13 mouse cellular contexts compared by ENCODE assay signal in the genomic region with DNA sequence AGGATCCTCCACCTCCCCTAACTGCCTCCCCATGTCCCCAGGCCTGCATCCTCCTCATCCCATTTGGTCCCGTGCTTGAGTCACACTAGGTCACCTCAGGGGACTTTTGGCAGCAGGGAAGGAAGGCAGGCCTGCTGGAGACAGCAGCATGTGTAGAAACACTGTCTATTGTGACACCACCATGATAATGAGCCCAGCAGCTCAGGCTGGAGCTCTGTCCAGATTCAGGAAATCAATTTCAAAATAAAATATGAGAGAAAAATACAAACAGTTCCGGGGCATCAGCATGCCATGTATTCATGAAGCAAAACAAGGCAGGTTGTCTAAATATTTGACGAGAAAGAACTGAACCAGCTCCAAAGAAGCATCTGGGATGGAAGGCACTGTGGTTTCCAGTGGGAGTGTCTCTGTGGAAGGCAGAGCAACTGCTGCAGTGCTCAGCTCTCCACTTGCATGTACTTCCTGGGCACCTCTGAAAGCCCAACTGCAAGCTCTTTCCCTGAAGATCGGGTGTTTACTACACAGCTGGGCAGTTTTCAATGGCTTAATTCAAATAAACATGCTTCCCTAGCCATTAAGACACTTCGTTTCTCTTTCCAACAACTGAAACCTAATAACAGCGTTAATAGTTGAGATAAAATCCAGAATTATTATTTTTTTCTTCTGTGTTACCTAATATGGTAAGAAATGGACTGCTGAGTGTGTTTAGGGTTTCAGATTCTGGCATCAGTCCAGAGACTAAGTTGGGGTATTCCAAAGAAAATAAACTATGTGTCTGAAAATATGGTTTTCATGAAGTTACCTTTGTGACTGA.
DNase-seq lines count a peak whose midpoint lies in the region; ATAC-seq lines count a peak whose summit lies in the region.
"Had no signal": no experiment of that assay in that cellular context is flagged by ENCODE, and none has a peak within 500 bp of the region (broad histone marks: within the 10 kb centered on the region; RNA-seq: fewer than 3 reads in every experiment).

No protein-coding gene starts in this region.

- H3K4me3 ChIP-seq in heart, embryonic 11.5 days (ENCODE audit: low read depth, low read length) = no peak overlapping the region
- H3K4me3 ChIP-seq in limb, embryonic 13.5 days = no peak overlapping the region
- no peak overlapping the region for H3K4me3 ChIP-seq in limb, embryonic 10.5 days
- no peak overlapping the region for H3K4me3 ChIP-seq in embryonic facial prominence, embryonic 12.5 days

- H3K36me3 ChIP-seq in heart, embryonic 11.5 days (ENCODE audit: control insufficient read depth, insufficient read depth, low read length) = no peaks in the 10 kb centered on the region
- H3K36me3 ChIP-seq in limb, embryonic 13.5 days = peaks cover 7% of the 10 kb centered on the region; the same call in 1 of the 2 replicates
- H3K36me3 ChIP-seq in limb, embryonic 10.5 days = peaks cover 10% of the 10 kb centered on the region; the same call in 1 of the 2 replicates
- H3K36me3 ChIP-seq in embryonic facial prominence, embryonic 12.5 days = no peaks in the 10 kb centered on the region

- no peaks in the 10 kb centered on the region for H3K9me3 ChIP-seq in heart, embryonic 11.5 days (replicated peaks; ENCODE audit: control insufficient read depth, low read length)
- no peaks in the 10 kb centered on the region for H3K9me3 ChIP-seq in limb, embryonic 13.5 days
- H3K9me3 ChIP-seq in limb, embryonic 10.5 days (replicated peaks) = no peaks in the 10 kb centered on the region
- H3K9me3 ChIP-seq in embryonic facial prominence, embryonic 12.5 days = no peaks in the 10 kb centered on the region

- no peak for DNase-seq in heart, adult 9 months (ENCODE audit: low spot score in 2 of 2)
- no peak for DNase-seq in limb, embryonic 10.5 days (ENCODE audit: low spot score)
- DNase-seq in lung, postnatal 36 days = peak; percentile 22
- DNase-seq in spleen, postnatal 36 days (ENCODE audit: low spot score in 2 of 2) = no peak
- DNase-seq: adrenal gland, postnatal 10 days; gastrocnemius, postnatal 36 days; kidney, postnatal 14 days; liver; retina, postnatal 1 day; thymus, postnatal 14 days had no signal

- H3K4me2 ChIP-seq in heart, embryonic 11.5 days = no peak overlapping the region
- H3K4me2 ChIP-seq in limb, embryonic 13.5 days (replicated peaks) = no peak overlapping the region
- H3K4me2 ChIP-seq in embryonic facial prominence, embryonic 12.5 days (replicated peaks) = no peak overlapping the region

- no peaks in the 10 kb centered on the region for H3K27me3 ChIP-seq in heart, embryonic 11.5 days (ENCODE audit: control insufficient read depth, insufficient read depth, low read length)
- H3K27me3 ChIP-seq in limb, embryonic 13.5 days = 0 out of 2 replicates have a peak, but pooled peaks cover 3% of the 10 kb centered on the region
- no peaks in the 10 kb centered on the region for H3K27me3 ChIP-seq in limb, embryonic 10.5 days (ENCODE audit: low read depth, poor library complexity, severe bottlenecking)
- H3K27me3 ChIP-seq in embryonic facial prominence, embryonic 12.5 days = no peaks in the 10 kb centered on the region

- ATAC-seq in heart, embryonic 11.5 days (replicated peaks; ENCODE audit: insufficient number of reproducible peaks, low FRiP score, low TSS enrichment) = 0 out of 2 replicates have a peak, but pooled peaks have one; percentile 11
- ATAC-seq in limb, embryonic 13.5 days (ENCODE audit: low FRiP score, low read depth) = peak; percentile 40; the same call in 1 of the 2 replicates
- ATAC-seq in embryonic facial prominence, embryonic 12.5 days (ENCODE audit: insufficient number of reproducible peaks, insufficient read depth, low FRiP score, low TSS enrichment) = no peak

- peaks cover 19% of the 10 kb centered on the region for H3K4me1 ChIP-seq in heart, embryonic 11.5 days (ENCODE audit: control insufficient read depth, insufficient read depth, low read length)
- H3K4me1 ChIP-seq in limb, embryonic 13.5 days = peaks cover 27% of the 10 kb centered on the region
- peaks cover 5% of the 10 kb centered on the region; the same call in 1 of the 2 replicates for H3K4me1 ChIP-seq in limb, embryonic 10.5 days
- H3K4me1 ChIP-seq in embryonic facial prominence, embryonic 12.5 days = peaks cover 23% of the 10 kb centered on the region

- H3K9ac ChIP-seq in heart, embryonic 11.5 days (ENCODE audit: low read depth, low read length) = no peak overlapping the region
- H3K9ac ChIP-seq in limb, embryonic 13.5 days = no peak overlapping the region
- H3K9ac ChIP-seq in embryonic facial prominence, embryonic 12.5 days = no peak overlapping the region

- peak overlapping the region; percentile 62; the same call in 1 of the 2 replicates for H3K27ac ChIP-seq in heart, embryonic 11.5 days (ENCODE audit: low read depth, low read length)
- peak overlapping the region; percentile 33; the same call in 1 of the 2 replicates for H3K27ac ChIP-seq in limb, embryonic 13.5 days
- no peak overlapping the region for H3K27ac ChIP-seq in limb, embryonic 10.5 days
- peak overlapping the region; percentile 75 for H3K27ac ChIP-seq in embryonic facial prominence, embryonic 12.5 days

- WGBS in heart, embryonic 11.5 days (ENCODE audit: insufficient replicate concordance) = 57% methylated on average over 6 of the region's 6 CpGs
- WGBS in limb, embryonic 13.5 days = 55% methylated on average over 6 of the region's 6 CpGs
- 77% methylated on average over 6 of the region's 6 CpGs for WGBS in limb, embryonic 10.5 days
- 54% methylated on average over 6 of the region's 6 CpGs for WGBS in embryonic facial prominence, embryonic 12.5 days
